Mouse (Mus musculus) NIH3T3 (cell line): Measurements from ENCODE around the gene Acat2.
"Not testable (repeated sequence)": the region's sequence is repeated elsewhere in the genome, so short reads cannot be mapped to it uniquely, and the experiment has no call there.

Experiments
- DNase-seq: peaks from one replicate; pipeline ENCODE4 v3.0.0-alpha.2; 2012; ENCODE audit warnings: low read depth

Gene Acat2

GRCm38 (mm10) chr17:12960331-12960873 lies at the start of gene Acat2:
Gene Acat2 (minus strand): TSS chr17:12960747.
- peak; percentile 97 for DNase-seq

DNA sequence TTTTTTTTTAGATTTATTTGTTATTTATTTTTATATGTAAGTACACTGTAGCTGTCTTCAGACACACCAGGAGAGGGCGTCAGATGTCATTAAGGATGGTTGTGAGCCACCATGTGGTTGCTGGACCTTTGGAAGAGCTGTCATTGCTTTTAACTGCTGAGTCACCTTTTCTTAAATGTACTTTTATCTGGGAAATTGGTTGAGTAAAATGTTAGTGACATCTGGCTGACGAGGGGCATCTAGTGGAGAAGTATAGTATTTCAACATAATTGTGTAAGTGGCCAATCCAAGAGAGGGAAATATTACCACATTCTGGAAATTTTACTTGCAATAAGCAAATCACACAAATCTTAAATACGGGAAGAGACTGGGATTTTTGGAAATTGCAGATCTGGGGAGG lies 49.3 kb upstream of the Acat2 start:
- DNase-seq, result peak; percentile 87

DNA sequence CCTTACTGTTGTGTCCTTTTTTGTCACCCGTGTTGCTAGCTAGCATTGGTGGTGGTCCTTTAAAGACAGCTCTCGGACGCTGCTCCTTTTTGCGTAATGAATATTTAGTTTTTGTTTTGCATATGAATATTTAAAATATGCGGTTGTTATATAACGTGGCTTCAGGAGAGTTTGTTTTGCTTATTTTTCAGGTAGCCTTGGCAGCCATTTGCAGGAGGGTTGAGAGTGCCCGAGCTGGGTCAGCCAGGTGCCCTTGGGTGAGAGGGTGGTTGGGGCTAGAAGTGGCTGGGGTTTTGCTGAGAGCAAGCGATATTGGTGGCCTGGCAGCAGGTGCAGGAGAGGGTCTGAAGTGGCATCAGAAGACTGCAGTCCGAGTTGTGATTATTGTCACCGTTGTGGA lies 48.0 kb upstream of the Acat2 start:
- no peak for DNase-seq

DNA sequence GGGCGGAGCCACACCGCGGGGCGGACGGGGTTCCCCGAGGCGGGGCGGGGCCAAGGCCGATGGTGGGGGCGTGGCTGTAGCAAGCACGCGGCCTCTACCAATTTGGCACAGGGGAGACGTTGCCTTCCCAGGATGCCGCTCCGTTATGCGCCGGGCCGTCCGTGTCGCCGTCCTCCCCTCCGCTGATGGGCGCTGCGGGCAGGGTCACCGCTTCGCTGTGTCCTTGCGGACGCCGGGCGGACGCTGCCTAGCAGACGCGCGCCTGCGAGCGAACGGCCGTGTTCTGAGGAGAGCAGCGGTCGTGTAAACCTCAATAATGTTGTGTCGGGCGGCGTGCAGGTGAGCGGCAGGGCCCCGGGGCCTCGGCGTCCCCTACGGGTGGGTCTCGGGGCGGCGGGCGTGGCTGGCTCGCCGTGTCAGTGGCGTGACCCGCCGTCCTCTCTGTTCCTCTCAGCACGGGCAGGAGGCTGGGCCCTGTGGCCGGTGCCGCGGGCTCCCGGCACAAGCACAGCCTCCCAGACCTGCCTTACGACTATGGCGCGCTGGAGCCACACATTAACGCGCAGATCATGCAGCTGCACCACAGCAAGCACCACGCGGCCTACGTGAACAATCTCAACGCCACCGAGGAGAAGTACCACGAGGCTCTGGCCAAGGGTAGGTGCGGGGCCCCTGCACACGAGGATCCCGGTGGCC lies 47.3 kb upstream of the Acat2 start:
- peak; percentile 99 for DNase-seq

DNA sequence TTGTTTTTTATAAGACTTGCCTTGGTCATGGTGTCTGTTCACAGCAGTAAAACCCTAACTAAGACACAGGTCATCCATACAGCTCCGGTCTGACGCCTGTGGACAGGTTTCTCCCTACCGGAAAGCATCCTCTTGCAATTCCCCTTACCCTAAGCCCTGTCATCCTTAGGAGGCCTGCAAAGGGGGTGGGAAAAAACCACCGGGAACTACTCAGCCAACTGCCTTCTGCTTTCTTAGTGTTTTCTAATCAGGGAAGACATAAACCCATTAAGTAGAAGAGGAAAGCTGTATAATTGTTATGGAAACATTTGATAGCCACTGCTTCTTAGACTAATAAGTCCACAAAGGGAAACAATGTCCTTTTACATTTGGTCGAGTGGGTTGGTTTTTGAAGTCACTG lies 46.4 kb upstream of the Acat2 start:
- DNase-seq, result peak; percentile 8

DNA sequence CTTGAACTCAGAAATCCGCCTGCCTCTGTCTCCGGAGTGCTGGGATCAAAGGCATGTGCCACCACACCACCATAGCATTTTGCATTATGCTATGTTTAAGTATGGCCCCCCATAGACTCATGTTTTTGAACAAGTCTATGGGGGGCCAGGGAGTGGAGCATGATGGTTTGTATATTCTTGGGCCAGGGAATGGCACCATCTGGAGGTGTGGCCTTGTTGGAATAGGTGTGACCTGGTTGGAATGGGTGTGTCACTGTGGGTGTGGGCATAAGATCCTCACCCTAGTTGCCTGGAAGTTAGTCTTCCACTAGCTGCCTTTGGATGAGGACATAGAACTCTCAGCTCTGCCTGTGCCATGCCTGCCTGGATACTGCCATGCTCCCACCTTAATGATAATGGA lies 46.0 kb upstream of the Acat2 start, which contains the start of gene Sod2:
Gene Sod2, plus strand, starts transcription at position 301 of the 400 bp plus-strand sequence.
- DNase-seq, result not testable (repeated sequence)

GRCm38 (mm10) chr17:13004436-13004835 lies 43.9 kb upstream of the Acat2 start:
- DNase-seq, result not testable (repeated sequence)

- DNase-seq, result not testable (repeated sequence)
Observed at GRCm38 (mm10) chr17:13002243-13002642, 41.7 kb upstream of the Acat2 start.

DNA sequence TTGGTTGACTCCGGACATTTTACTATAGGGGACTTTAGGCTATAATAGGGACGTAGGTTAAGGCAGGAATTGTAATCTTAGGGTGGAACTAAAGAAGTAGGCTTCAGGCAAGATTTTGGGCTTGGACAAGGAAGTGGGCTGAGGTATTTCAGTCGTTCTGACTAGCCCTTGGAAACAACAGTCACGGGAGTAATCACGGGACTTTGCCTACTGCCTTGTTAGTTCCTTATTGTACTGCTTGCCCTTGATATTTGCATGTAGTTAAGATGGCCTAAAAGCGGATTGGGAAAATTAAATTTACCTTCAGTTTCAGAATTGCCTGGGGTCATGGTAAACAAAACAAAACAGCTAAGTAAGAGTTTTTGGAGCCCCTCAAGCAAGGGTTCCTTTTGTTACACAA lies 38.5 kb upstream of the Acat2 start:
- no peak for DNase-seq

DNA sequence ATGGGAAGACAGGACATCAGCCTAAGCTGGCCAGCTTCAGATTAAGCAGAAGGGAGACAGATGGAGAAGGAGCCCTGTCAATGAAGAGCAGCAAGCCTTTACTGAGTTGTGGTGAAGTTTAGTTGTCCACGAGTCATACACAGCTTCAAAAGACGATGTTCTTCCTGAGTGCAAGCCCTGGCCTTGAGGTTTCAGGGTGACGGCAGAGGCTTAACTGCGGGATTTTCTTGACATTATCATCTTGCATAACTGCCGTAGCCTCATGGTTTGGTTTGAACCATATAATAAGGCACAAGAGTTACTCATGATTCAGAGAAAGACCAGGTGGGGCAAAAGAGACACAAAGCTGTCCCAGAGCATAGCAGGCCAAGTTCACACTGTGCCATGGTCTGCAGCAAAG lies 37.3 kb upstream of the Acat2 start:
- DNase-seq, result no peak

DNA sequence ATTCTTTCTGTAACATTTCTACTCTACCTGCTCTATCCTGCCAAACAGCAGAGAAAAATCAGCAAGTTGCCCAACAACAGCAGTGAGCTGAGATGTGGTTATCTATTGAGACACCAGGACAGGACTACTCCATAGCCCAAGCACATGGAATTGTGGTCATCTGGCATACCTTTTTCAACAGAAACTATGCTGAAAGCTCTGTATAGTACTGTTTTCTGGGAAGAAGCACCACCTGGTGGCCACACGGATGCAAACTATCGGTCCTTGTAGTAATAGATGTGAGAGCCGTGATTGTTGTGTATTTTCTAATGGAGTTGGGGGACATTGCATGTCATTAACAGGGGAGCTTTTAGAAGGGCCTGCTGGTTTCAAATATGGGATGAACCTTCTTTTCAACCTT lies 35.8 kb upstream of the Acat2 start:
- DNase-seq, result peak; percentile 81

DNA sequence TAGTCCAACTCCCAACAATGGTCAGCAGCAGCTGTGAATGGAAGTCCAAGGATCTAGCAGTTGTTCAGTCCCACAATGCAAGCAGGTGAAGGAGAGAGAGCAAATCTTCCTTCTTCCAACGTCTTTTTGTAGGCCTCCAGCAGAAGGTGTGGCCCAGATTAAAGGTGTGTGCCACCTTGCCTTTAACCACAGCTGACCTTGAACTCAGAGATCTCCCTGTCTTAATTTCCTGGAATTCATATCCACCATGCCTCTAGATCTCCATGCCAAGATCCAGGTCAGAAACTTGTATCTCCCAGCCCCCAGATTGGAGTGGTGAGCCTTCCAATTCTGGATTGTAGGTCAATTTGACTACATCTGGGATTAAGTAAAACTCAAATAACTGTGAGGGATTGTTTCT lies 33.5 kb upstream of the Acat2 start, which contains the start of gene Wtap:
Gene Wtap, minus strand, starts transcription at position 101 of the 400 bp plus-strand sequence.
- DNase-seq, result no peak

- peak; percentile 97 for DNase-seq
Observed at GRCm38 (mm10) chr17:12992470-12992991, 32.0 kb upstream of the Acat2 start.

GRCm38 (mm10) chr17:12991635-12992358 lies 31.2 kb upstream of the Acat2 start:
- peak; percentile 91 for DNase-seq

DNA sequence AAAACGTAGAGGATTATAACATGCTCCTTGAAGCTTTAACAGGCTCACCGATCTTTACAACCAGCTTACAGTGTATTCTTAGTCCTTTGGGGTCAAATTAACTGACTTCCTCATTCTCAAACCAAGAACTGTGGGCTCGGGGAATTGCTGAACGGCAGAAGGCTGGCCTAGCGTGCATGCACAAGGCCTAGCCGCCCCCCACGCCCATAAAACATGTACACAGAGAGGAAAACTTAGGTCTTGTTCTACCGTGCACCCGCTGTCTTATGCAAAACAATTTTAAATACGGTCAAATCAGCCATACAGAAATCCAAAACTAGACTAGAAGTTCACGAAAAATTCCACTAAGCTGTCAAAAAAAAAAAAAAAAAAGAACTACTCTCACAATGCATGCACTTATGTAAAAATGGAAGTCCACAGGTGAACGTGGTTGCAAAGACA lies 30.7 kb upstream of the Acat2 start:
- peak; percentile 50 for DNase-seq

GRCm38 (mm10) chr17:12990567-12991145 lies 30.1 kb upstream of the Acat2 start:
- DNase-seq, result peak; percentile 44

GRCm38 (mm10) chr17:12988096-12988495 lies 27.5 kb upstream of the Acat2 start:
- peak; percentile 27 for DNase-seq

DNA sequence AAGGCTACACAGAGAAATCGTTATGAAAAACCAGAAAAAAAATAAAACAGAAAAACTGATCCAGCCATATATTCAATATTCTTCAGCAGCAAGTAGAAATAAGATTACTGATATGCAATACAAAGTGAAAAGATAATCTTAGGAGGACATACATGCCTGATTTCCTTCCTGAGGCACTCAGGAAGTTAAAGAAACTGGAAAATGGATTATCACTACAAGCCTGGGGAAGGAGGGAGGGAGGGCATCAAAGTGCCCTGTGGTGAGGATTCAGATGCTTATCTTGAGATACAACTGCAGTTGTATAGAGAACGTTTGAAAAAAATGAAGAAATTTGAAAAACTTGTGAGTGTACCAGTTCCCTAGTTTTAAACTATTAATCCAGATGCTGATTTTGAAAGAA lies 23.4 kb upstream of the Acat2 start:
- DNase-seq, result no peak

- no peak for DNase-seq
Observed at GRCm38 (mm10) chr17:12978546-12978945, 18.0 kb upstream of the Acat2 start.

- DNase-seq, result no peak
Observed at GRCm38 (mm10) chr17:12973851-12974250, 13.3 kb upstream of the Acat2 start.

DNA sequence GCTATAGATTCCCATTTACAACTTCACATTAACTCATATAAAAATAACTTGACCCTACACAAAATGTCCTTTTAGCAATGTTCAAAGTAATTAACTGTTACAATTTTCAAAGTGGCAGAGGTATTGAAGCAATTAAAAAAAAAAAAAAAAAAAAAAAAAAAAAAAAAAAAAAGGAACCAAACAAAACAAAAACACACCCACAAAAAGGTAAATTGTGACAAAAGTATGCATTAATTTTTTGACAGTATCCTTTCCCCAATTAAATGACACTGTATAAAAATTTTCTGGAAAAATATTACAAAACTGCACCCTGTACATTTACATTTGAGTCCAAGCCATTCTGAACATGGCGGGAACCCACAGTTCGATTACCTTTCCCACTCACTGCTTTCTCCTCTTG lies 6.6 kb upstream of the Acat2 start:
- DNase-seq, result no peak

GRCm38 (mm10) chr17:12963476-12963875 lies 2.9 kb upstream of the Acat2 start:
- no peak for DNase-seq
